Mouse (Mus musculus): ENCODE results near the gene Gm48551.

Gene Gm48551

DNA sequence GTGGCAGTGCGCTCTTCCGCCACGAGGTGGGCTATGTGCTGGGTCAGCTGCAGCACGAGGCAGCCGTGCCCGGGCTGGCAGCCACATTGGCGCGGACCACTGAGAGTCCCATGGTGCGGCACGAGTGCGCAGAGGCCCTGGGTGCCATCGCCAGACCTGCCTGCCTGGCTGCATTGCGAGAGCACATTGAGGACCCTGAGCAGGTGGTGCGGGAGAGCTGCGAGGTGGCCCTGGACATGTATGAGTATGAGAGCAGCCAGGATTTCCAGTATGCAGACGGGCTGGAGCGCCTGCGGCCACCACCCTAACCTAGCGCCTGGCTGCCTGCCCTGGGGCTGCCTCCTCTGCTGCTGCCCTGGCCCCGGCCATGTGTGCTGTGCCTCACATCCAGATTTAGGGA lies 3.5 kb downstream of the Gm48551 start:
- DNase-seq = no peak

DNA sequence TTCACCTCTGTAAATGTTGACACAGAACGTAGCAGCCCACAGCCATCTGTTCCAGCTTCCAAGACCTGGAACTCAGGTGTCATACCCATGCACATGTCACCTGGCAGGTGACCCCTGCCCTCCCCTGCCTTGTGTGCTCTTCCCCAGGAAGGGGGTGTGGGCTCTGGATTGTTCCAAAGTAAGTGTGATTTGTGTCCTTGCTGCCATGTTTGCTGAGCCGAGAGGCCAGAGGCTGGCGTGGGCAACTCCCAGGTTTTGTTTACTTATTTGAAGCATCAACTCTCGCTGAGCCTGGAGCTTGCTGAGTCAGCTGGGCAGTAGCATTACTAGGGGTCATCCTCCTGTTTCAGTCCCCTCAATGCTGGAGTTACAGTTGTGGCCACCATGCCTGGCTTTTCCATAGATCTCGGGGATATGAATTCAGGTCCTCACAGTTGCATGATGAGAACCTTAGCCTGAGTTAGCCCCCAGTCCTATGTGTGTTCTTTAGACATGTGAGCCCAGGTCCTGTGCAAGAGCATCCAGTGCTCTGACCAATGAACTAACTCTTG lies 4.3 kb downstream of the Gm48551 start, which contains the start of gene Gm48552:
Gene Gm48552 (plus strand): TSS at position 501 of the 551 bp plus-strand sequence.
- no peak for DNase-seq

DNA sequence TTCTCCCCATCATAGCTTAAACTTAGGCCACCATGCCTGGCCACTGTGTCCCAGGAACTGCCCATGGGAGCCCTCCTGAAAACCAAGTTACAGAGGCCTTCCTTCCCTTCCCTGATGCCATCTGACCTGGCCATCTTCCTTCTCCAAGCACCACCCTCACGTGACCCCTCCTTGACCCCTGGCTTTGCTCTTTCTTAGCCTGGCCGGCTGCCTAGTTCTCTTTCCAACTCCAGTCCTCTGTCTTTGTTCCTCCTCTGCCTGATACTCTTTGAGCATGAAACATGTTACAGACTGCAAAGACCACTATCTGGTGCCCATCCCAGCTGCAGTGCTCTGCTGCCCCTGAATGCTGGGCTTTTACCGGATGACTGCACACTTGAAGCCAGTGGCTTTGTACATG lies 5.1 kb downstream of the Gm48551 start:
- DNase-seq = peak; percentile 66

DNA sequence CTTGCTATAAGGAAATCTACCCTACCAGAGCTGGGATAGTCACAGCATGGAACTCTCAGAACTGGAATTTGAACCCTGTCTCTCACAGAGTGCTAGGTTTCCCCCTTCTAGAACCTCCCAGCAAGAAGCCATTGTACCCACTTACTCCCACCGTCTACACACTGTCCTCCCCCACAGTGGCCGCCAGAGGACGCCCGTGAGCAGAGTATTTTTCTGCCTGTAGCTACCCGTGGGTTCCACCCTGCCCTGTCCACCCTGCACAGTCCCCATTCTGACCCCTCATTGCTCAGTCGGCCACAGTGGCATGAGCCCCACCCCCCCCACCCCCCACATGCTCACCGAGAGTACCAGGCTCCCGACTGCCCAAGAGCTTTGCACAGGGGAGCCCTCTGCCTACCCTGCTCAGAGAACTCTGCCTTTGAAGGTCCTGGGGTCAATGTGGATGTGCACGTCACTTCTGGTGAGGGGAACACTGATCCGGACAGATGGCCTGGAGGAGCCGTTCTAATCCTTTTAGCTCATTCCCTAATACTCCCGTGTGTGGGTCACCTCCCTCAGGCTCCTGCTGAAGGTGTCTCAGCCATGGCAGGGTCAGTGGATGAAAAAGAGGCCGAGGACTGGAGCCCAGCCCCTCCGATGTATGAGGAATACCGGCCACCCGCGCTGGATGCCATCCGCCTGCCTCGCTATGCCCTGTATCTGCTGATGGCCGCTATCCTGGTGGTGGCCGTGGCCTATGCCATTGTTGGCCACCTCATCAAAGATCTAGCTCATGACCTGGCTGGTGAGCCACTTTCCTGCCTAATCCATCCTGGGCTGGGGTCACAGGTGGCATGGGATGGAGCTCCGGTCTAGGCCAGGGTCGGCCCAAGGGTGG lies 5.8 kb downstream of the Gm48551 start:
- peak; percentile 85 for DNase-seq

GRCm38 (mm10) chr10:81390678-81390965 lies 6.4 kb downstream of the Gm48551 start:
- no peak for DNase-seq

GRCm38 (mm10) chr10:81392270-81392669 lies 8.0 kb downstream of the Gm48551 start:
- DNase-seq = no peak

GRCm38 (mm10) chr10:81392781-81393185 lies 8.5 kb downstream of the Gm48551 start, which contains the start of gene Smim24:
Smim24 (plus strand) TSS chr10:81393051.
- peak; percentile 75 for DNase-seq

DNA sequence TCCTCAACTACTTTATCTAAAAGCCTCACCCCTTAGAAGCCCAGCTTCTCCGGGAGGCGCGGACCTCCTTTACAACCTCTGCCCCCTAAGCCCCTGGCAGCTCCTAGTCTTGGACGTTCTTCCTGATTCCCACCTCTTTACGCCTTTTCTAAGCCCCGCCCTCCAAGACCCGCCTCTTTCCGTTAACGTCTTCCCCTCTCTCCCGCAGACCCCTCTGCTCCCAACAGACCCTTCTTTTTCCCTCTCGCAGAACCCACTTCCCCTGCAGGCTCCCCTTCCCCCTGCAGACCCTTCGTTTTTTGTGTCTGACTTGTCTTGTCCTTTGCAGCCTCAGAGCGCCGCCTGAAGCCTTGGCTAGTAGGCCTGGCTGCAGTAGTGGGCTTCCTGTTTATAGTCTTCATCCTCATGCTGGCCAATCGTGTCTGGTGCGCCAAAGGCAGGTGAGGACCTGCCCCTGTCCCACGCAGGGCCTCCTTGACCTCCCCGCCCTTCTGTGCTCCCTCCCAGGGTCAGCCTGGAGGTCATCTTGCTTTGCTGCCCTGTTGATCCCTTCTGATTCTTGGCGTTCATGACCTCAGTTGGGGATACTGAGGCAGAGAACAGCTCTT lies 9.3 kb downstream of the Gm48551 start:
- DNase-seq = peak; percentile 64

GRCm38 (mm10) chr10:81395127-81395526 lies 10.9 kb downstream of the Gm48551 start:
- peak; percentile 79 for DNase-seq

DNA sequence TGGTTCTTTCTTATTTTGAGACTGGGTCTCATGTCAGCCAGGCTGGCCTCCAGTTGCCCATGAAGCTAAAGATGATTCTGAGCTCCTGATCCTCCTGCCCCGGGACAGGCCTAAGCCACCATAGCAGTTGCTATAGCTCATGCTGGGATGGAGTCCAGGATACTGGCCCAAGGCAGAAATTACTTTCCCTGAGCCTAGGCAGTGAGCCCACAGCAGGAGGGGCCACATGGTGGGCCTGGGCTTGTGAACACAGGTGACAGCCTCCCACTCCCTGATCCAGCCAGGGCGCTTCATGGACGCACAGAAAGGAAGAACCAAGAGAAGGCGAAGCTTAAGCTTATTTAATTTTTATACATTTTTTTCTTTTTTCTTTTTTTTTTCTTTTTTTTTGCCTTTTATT lies 11.6 kb downstream of the Gm48551 start:
- no peak for DNase-seq

DNA sequence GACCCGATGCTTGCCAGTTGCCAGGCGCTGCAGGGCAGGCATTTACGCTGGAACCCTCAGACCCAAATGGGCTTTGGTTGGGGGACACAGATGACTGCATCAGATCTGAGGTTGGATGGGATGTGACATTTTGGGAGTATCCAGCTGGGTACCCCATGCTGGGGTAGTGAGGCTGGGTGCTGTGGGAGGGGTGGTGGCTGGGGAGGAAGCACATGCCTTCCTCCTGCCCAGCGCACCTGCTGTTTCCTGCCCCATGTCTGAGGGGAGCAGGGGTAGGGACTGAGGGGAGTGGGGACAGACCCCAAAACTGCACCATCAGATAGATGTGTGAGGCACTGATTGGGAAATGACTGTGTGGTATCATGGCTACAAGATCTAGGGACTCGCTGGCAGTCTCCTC lies 12.5 kb downstream of the Gm48551 start:
- no peak for DNase-seq

GRCm38 (mm10) chr10:81399296-81399695 lies 15.0 kb downstream of the Gm48551 start:
- DNase-seq = no peak

GRCm38 (mm10) chr10:81399798-81400308 lies 15.6 kb downstream of the Gm48551 start:
- DNase-seq = no peak

DNA sequence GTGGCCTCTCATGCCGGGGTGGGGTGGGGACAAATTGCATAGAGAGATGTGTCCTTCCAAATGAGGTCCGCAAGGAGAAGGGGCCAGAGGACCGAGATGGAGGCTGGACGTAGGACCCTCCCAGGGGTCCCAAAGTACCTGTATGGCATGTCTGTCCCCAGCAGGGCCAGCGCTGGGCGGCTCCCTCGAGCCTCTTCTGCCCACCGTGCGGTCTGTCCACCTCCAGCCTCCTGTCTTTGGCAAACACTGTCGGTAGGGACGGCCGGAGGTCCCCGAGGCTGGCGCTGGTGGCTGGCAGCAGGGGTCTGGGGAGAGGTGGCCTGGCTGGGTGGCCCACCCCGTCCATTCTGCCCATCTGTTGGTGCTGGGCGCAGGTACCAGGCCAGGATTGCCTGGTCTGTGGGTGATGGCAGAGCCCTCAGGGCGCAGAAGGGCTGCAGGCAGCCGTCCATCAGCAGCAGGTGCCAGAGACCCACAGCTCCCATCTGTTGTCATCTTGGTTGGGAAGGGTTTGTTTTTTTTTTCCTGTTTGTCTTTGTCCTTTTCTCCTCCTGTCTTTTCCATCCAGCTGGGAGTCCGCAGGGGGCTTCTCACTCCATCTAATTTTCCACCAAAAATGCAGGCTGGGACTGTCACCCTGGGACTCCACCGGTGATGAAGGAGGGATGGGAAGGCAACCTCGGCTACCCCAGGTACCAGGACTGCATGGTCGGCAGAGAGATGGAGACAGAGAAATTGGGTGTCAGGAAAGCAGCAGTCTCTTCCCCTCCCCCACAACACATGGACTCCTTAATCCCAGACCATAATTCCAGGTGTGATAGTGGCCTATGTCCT lies 16.3 kb downstream of the Gm48551 start:
- no peak for DNase-seq

DNA sequence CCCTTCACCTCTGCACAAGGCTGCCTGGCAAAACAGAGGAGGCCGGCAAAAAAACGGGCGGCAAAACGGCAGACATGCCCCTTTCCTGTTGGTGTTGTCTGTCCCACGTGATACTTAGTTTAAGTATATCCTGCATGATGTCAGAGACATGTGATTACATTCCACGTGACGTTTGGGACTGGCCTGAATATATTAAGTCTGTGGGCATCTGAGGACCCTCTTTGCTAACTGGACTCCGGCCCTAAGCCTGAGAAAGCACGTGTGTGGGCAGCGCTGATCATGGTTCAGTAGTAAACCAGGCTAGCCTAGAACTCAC lies 16.9 kb downstream of the Gm48551 start:
- DNase-seq = no peak

DNA sequence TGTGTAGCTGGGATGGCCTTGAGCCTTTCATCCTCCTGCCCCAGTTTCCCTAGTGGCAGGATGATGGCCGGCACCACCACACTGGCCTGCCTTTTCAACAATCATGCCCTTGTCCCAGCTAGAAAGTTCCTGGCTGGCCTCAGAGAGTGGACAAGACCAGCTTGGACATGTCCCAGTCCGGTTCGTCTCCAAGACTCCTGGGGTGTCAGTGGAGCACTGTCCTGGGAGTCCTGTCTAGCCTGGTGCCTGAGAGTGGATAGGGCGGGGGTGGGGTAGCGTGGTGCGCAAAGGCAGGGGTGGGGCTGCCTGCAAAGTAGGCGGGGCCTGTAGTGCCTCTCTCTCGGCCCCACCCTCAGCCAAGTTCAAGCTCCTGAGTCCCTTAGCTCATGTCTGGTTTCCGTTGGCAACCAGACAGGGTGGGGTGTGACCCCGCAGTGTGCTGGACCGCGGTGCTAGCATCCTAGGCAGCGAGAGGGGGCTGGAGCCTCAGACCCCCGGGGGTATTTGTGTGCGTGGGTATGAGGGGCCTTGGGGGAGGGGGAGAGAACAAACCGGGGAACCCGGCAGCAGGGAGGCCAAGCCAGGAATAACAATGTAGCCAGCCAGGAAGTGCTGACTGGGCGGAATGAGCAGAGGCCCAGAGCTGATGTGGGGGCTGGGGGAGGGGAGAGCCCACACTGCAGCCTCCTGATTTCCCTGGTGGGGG lies 17.4 kb downstream of the Gm48551 start:
- peak; percentile 78 for DNase-seq

DNA sequence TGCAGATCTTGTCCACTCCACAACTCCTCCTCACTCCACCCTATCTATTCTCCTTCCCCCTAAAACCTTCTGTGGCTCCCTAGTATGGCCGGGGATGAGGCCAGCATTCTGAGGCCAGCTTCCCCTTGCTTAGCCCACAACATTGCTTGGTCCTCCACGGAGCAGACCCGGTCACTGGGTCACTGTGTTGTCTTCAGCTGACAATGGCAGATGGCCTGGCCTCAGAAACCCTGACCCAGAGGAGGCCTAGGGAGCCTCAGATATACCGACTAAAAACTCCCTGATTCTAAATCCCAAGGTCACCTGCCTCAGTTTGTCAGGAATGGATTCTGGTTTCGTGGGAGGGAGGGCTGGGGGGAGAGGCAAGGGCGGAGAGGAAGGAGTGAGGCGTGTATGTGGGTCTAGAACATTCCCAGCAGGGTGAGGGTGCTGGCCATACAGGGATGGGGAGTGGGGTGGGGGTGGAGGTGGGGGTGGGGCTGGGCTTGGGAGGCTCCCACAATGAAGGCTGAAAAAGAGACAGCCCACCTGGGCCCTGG lies 18.0 kb downstream of the Gm48551 start:
- DNase-seq = no peak

DNA sequence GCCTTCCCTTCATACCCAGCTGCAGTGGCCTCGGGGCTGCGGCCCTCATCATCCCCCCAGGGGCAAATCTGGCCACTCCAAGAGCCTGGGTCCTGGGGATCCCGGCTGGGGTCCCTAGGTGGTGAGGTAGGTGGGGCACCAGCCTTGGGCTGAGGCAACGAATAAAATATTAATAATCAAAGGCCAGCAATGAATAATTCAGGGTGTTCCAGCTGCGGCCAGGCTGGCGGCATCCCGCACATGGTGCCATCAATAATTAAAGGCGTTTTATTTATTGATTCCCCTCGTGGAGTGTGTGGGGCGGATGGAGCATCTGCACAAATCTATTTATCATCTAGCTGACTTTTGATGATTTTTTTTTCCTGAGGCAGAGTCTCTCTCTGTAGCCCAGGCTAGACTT lies 19.2 kb downstream of the Gm48551 start:
- DNase-seq = no peak

- DNase-seq = no peak
These were observed 19.8 kb downstream of the Gm48551 start for GRCm38 (mm10) chr10:81404082-81404481.

- DNase-seq = no peak
These were observed 20.5 kb downstream of the Gm48551 start for GRCm38 (mm10) chr10:81404720-81405119.

DNA sequence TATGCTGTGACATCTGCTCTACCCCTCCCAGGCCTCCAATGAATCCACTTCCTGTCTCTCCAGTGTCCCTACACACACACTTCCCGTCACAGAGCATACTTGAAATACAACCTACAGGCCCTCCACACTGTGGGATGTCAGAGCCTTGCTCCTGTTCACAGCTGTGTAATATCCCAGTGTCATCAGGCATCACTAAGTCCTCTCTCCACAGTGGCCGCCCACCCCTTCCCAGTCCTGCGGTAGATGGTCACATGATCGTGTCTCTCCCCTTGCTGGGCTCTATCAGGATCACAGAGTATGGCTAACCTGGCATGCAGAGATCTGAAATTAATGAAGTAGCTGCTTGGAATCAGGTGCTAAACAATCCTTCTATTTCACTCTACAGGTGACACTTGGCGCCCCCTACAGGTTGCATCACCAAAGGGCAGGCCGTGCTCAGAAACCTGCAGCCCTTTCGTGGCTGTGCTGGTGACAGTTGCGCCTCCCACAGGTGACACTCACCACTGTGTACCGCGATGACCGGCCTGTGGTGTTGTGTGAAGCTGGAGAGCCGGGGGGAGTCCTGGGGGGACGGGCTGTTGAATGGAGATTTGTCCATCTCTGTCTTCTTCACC lies 21.4 kb downstream of the Gm48551 start:
- peak; percentile 74 for DNase-seq
